Mouse (Mus musculus): ENCODE measurements at regions not wholly inside any gene's neighbourhood (a gene's known extent, or its start where the extent isn't known, plus 50 kb on each side); places are given as distances from the start of the nearest gene placed in this dataset.

DNA sequence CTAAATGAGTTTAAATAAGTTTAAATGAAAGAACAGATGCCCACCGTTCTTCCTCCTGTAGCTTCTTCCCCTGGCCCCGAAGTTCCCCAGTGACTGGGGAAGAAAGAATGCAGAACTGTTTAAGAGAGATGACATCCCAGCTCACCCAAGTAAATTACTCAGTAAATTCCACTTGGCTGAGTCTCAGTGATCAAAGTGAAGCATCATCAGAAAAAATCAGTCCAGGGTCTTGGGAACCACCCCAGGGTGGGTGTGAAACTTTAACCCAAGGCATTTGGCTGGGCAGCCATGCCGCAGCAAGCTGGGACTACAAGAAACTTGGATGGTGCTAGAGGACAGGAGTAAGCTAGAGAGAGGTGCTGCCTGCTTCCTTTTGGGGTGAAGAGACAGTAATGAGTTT, 133.9 kb downstream of the Emx2 start:
- no peak for DNase-seq (ENCODE audit: extremely low spot score in 1 of 2, low spot score in 2 of 2)
- Histone ChIP-seq H3K4me3 (no peak overlapping the region), H3K27ac (no peak overlapping the region)
- intact Hi-C loops (cut with DNase I): no loop called here
- no peak for TF ChIP-seq CTCF (IDR thresholded peaks at IDR 0.05)

DNA sequence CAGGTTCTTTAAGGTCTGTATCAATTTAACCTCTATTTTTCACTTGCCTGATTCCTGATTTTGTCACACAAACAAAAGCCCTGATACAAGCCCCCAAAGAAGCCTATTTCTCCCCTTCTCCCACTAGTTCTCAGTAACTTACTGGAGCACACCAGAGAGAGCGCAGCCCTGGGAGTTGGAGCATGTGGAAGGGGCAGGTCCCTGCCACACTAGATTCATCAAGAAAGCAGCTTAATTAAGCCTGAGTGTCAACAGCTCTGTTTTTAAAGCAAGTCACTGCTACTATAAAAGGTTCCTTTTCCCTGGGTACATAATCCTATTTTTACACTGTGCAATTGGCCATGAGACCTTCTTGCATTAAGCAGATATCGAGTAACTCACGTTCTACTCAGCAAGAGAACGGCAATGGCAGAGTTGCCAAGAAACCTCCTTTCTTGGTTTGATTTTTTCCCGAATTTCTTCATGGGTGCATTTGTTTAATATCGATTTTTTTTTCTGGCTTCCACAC, 166.2 kb downstream of the Emx2 start:
- Histone ChIP-seq H3K4me3 (no peak overlapping the region), H3K27ac (no peak overlapping the region)
- intact Hi-C loops (cut with DNase I): no loop called here
- TF ChIP-seq CTCF (IDR thresholded peaks at IDR 0.05): no peak
- no peak for DNase-seq (ENCODE audit: extremely low spot score in 1 of 2, low spot score in 2 of 2)

DNA sequence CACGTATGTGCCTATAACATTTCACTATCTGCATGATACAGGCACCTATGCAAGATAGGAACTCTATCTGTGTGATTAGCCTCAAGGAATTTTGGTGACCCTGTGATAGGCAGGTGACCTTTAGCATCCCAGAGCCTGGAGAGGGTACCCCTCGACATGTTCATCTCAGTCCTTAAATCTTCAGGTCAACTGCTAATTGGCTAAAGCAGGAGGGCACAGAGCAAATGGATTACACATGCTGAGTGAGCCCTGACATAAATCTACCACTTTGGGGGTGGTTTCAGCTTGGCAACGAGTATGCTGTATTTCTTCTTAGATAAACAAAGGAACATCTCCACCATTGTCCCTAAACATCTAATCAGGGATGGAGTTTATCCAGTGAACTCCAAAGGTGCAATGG, 169.5 kb downstream of the Emx2 start:
- H3K27ac ChIP-seq: no peak overlapping the region
- no peak overlapping the region for H3K4me3 ChIP-seq
- intact Hi-C loops (cut with DNase I): no loop called here
- no peak for DNase-seq (ENCODE audit: extremely low spot score in 1 of 2, low spot score in 2 of 2)
- TF ChIP-seq CTCF (IDR thresholded peaks at IDR 0.05): no peak

- TF ChIP-seq CTCF (IDR thresholded peaks at IDR 0.05): no peak
- Histone ChIP-seq H3K4me3 (no peak overlapping the region), H3K27ac (no peak overlapping the region)
- intact Hi-C loops (cut with DNase I): no loop called here
- no peak for DNase-seq (ENCODE audit: extremely low spot score in 1 of 2, low spot score in 2 of 2)
These were observed 170.4 kb downstream of the Emx2 start for GRCm38 (mm10) chr19:59628296-59629160.

- TF ChIP-seq CTCF (IDR thresholded peaks at IDR 0.05): no peak
- DNase-seq (ENCODE audit: extremely low spot score in 1 of 2, low spot score in 2 of 2): no peak
- Histone ChIP-seq H3K4me3 (no peak overlapping the region), H3K27ac (no peak overlapping the region)
- intact Hi-C loops (cut with DNase I): no loop called here
These were observed 170.9 kb downstream of the Emx2 start for GRCm38 (mm10) chr19:59629161-59629445.

GRCm38 (mm10) chr19:59630095-59630494, 171.9 kb downstream of the Emx2 start:
- Histone ChIP-seq H3K27ac (no peak overlapping the region), H3K4me3 (no peak overlapping the region)
- no peak for DNase-seq (ENCODE audit: extremely low spot score in 1 of 2, low spot score in 2 of 2)
- TF ChIP-seq CTCF (IDR thresholded peaks at IDR 0.05): no peak
- intact Hi-C loops (cut with DNase I): no loop called here

- DNase-seq (ENCODE audit: extremely low spot score in 1 of 2, low spot score in 2 of 2): no peak
- H3K4me3 ChIP-seq: no peak overlapping the region
- no peak for TF ChIP-seq CTCF (IDR thresholded peaks at IDR 0.05)
- no peak overlapping the region for H3K27ac ChIP-seq
- intact Hi-C loops (cut with DNase I): no loop called here
These were observed 172.5 kb downstream of the Emx2 start for GRCm38 (mm10) chr19:59630706-59631105.

- no peak for TF ChIP-seq CTCF (IDR thresholded peaks at IDR 0.05)
- no peak overlapping the region for H3K4me3 ChIP-seq
- no peak for DNase-seq (ENCODE audit: extremely low spot score in 1 of 2, low spot score in 2 of 2)
- no peak overlapping the region for H3K27ac ChIP-seq
- intact Hi-C loops (cut with DNase I): no loop called here
These were observed 173.4 kb downstream of the Emx2 start for GRCm38 (mm10) chr19:59631541-59631940.

- H3K27ac ChIP-seq: no peak overlapping the region
- no peak overlapping the region for H3K4me3 ChIP-seq
- DNase-seq (ENCODE audit: extremely low spot score in 1 of 2, low spot score in 2 of 2): no peak
- no peak for TF ChIP-seq CTCF (IDR thresholded peaks at IDR 0.05)
- intact Hi-C loops (cut with DNase I): no loop called here
These were observed 178.1 kb downstream of the Emx2 start for GRCm38 (mm10) chr19:59636271-59636670.

DNA sequence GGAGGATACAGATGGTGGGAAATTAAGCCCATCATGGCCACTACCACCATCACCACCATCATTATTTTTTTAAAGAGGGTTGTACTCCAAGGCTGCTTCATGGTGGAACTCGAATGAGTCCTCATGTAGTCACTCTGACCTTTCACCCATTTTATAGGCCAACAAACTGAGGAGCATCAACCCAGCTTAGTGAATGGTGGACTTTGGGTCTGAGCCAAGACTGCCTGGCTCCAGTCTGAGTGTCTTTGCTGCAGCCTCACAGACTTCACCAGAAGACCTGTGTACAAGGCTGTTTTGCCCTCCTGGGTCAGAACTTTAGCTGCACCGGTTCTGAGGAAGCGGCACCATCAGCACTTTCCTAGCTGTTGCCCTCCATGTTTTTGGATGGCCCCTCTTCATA, 184.4 kb downstream of the Emx2 start:
- no peak for TF ChIP-seq CTCF (IDR thresholded peaks at IDR 0.05)
- DNase-seq (ENCODE audit: extremely low spot score in 1 of 2, low spot score in 2 of 2): no peak
- H3K4me3 ChIP-seq: no peak overlapping the region
- intact Hi-C loops (cut with DNase I): no loop called here
- H3K27ac ChIP-seq: no peak overlapping the region

- intact Hi-C loops (cut with DNase I): no loop called here
- Histone ChIP-seq H3K27ac (no peak overlapping the region), H3K4me3 (no peak overlapping the region)
- no peak for DNase-seq (ENCODE audit: extremely low spot score in 1 of 2, low spot score in 2 of 2)
- TF ChIP-seq CTCF (IDR thresholded peaks at IDR 0.05): no peak
These were observed 188.1 kb downstream of the Emx2 start for GRCm38 (mm10) chr19:59646231-59646630.

DNA sequence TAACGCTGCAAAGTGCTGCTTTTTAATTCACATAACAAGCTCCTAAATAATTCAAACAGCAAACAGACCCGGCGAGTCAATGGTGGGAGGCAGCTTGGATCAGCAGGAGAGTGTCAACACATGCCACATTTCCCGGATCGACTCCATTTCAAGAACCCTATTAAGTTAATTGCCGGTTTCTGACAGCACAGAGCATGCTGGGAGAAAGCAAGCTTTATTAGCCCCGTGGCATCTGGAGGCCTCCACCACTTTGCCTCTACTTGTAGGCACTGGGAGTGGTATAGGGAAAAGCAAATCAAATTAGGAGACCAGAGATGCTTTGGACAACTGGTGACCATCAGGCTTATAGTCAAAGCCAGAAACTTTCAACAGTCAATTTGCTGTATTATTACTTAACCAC, 188.5 kb downstream of the Emx2 start:
- DNase-seq (ENCODE audit: extremely low spot score in 1 of 2, low spot score in 2 of 2): no peak
- intact Hi-C loops (cut with DNase I): no loop called here
- Histone ChIP-seq H3K4me3 (no peak overlapping the region), H3K27ac (no peak overlapping the region)
- TF ChIP-seq CTCF (IDR thresholded peaks at IDR 0.05): no peak

GRCm38 (mm10) chr19:59649421-59649820, 191.2 kb downstream of the Emx2 start:
- TF ChIP-seq CTCF (IDR thresholded peaks at IDR 0.05): no peak

More at GRCm38 (mm10) chr19:59649421-59649820, 191.2 kb downstream of the Emx2 start:
- Histone ChIP-seq H3K4me3 (no peak overlapping the region), H3K27ac (no peak overlapping the region)
- DNase-seq (ENCODE audit: extremely low spot score in 1 of 2, low spot score in 2 of 2): no peak
- intact Hi-C loops (cut with DNase I): no loop called here
